Mouse (Mus musculus): ENCODE data around the gene Olfr553. TPM values are rescaled to one million over a fixed set of nuclear protein-coding genes. Genes with fewer than 3 reads are reported as not detected.
A peak's percentile ranks its signal among the peaks of the same experiment; 100 is the strongest.
"Not testable (repeated sequence)": the region's sequence is repeated elsewhere in the genome, so short reads cannot be mapped to it uniquely, and the experiment has no call there.

Gene Olfr553
- not detected in 2 replicates for polyA plus RNA-seq (2015; fragmentation: Nextera tagmentation; extraction: Ambion mirVana)

DNA sequence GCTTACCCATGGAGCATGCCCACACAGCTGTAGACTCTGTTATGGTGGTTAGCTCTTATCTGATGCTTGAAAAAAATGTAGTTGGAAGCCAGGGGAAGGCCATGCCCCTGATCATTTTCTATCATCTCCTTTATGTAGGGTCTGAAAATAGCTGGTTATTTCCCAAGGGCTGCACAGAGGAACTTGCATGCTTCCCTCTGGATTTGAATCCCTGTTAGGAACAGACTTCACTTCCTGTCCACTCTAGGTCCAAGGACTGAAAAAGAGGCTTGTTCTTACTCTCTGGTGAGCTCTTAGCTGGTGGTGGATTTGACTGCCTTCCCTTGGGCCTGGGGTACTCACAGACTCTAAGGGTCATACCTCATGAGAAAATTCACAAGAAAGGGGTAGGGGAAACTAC lies at the start of gene Olfr553:
TSS of gene Olfr553 (minus strand) at position 101 of the 400 bp plus-strand sequence.
- Histone ChIP-seq H3K27ac (ENCODE audit: low read length) (no peak within 1 kb of the TSS), H3K4me3 (ENCODE audit: low read length) (no peak within 1 kb of the TSS), H3K9ac (ENCODE audit: low read length) (no peak within 1 kb of the TSS), H3K36me3 (ENCODE audit: control insufficient read depth, insufficient read depth, low read length) (no peaks in the 10 kb centered on the region), H3K27me3 (ENCODE audit: control insufficient read depth, insufficient read depth, low read depth, low read length) (no peaks in the 10 kb centered on the region), H3K4me2 (ENCODE audit: low read depth, low read length) (no peak within 1 kb of the TSS), H3K4me1 (replicated peaks; ENCODE audit: control insufficient read depth, insufficient read depth, low read length) (no peaks in the 10 kb centered on the region), H3K9me3 (ENCODE audit: control insufficient read depth, low read length) (no peaks in the 10 kb centered on the region)
- ATAC-seq (ENCODE audit: low read depth), result no peak

DNA sequence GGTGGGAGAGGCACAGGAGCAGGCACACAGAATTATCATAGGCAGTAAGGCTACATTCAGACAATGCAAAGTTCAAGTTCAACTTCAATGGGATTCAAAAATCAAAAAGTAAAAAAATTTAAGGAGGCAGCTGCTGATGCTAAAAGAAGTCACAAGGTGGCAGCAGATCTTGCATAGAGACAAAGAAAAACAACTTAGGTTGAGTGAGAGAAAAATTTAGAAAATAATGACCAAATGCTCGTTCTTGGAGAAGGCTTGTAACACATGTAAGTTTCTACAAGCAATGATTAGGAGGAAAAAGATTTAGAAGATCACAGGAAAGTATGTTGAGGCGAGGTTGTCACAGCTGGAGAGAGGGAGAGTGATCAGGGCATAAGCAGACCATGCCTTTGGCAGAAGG lies 47.4 kb upstream of the Olfr553 start:
- Histone ChIP-seq H3K9ac (ENCODE audit: low read length) (no peak overlapping the region), H3K27me3 (ENCODE audit: control insufficient read depth, insufficient read depth, low read depth, low read length) (no peaks in the 10 kb centered on the region), H3K4me1 (replicated peaks; ENCODE audit: control insufficient read depth, insufficient read depth, low read length) (no peaks in the 10 kb centered on the region), H3K4me2 (ENCODE audit: low read depth, low read length) (no peak overlapping the region), H3K27ac (ENCODE audit: low read length) (no peak overlapping the region), H3K36me3 (ENCODE audit: control insufficient read depth, insufficient read depth, low read length) (no peaks in the 10 kb centered on the region), H3K9me3 (ENCODE audit: control insufficient read depth, low read length) (no peaks in the 10 kb centered on the region), H3K4me3 (ENCODE audit: low read length) (no peak overlapping the region)
- ATAC-seq (ENCODE audit: low read depth), result no peak
- 29% methylated on average over 2 of the region's 2 CpGs for WGBS

DNA sequence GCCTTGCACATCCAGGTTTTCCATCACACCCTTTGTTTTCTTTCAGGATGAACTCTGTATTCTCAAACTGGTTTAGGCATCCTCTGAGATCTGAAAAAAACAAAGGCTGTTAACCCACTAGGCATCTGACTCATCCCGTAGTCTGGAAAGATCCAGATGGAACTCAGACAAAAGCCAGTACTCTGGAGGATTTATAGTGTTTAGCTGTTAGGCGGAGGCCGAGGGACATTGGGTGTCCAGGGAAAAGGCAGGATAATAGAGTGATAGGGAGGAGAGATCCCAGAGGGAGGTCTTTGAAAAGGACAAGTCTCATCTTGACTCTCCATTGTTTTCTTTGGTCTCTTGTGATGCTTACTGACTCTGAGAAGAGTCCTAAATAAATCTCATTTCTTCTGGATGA lies 46.6 kb upstream of the Olfr553 start, which contains the start of gene Olfr556:
TSS of gene Olfr556 (plus strand) at position 301 of the 400 bp plus-strand sequence.
- Histone ChIP-seq H3K9me3 (ENCODE audit: control insufficient read depth, low read length) (no peaks in the 10 kb centered on the region), H3K36me3 (ENCODE audit: control insufficient read depth, insufficient read depth, low read length) (no peaks in the 10 kb centered on the region), H3K4me2 (ENCODE audit: low read depth, low read length) (no peak within 1 kb of the TSS), H3K4me3 (ENCODE audit: low read length) (no peak within 1 kb of the TSS), H3K9ac (ENCODE audit: low read length) (no peak within 1 kb of the TSS), H3K27ac (ENCODE audit: low read length) (no peak within 1 kb of the TSS), H3K27me3 (ENCODE audit: control insufficient read depth, insufficient read depth, low read depth, low read length) (no peaks in the 10 kb centered on the region), H3K4me1 (replicated peaks; ENCODE audit: control insufficient read depth, insufficient read depth, low read length) (no peaks in the 10 kb centered on the region)
- 65% methylated on average over 3 of the region's 3 CpGs for WGBS
- no peak for ATAC-seq (ENCODE audit: low read depth)

DNA sequence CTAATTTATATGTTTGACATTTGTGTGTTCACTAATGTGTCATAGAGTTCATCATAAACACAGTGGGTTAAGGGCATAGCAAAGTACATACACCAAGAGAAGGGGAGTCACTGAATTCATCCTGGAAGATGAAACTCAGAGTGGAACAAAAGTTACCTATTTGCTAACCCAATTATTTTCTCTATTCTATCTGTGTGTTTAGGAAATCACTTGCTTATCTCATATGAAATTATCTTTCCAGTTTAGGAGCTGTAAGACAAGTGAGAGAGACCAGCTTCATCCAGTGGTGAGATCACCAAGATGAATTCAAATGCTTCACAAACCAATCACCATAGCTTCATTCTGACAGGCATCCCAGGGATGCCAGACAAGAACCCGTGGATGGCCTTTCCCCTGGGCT lies 40.5 kb upstream of the Olfr553 start, which contains the start of gene Olfr555:
TSS of gene Olfr555 (plus strand) at position 301 of the 400 bp plus-strand sequence.
- no peaks in the 10 kb centered on the region for H3K9me3 ChIP-seq (ENCODE audit: control insufficient read depth, low read length)
- H3K4me1 ChIP-seq (replicated peaks; ENCODE audit: control insufficient read depth, insufficient read depth, low read length), result no peaks in the 10 kb centered on the region
- H3K4me2 ChIP-seq (ENCODE audit: low read depth, low read length), result no peak within 1 kb of the TSS
- no peaks in the 10 kb centered on the region for H3K27me3 ChIP-seq (ENCODE audit: control insufficient read depth, insufficient read depth, low read depth, low read length)
- H3K27ac ChIP-seq (ENCODE audit: low read length), result no peak within 1 kb of the TSS
- no peak for ATAC-seq (ENCODE audit: low read depth)
- no peak within 1 kb of the TSS for H3K9ac ChIP-seq (ENCODE audit: low read length)
- H3K36me3 ChIP-seq (ENCODE audit: control insufficient read depth, insufficient read depth, low read length), result no peaks in the 10 kb centered on the region
- no peak within 1 kb of the TSS for H3K4me3 ChIP-seq (ENCODE audit: low read length)
- WGBS, result 78% methylated on average over 1 of the region's 1 CpGs

DNA sequence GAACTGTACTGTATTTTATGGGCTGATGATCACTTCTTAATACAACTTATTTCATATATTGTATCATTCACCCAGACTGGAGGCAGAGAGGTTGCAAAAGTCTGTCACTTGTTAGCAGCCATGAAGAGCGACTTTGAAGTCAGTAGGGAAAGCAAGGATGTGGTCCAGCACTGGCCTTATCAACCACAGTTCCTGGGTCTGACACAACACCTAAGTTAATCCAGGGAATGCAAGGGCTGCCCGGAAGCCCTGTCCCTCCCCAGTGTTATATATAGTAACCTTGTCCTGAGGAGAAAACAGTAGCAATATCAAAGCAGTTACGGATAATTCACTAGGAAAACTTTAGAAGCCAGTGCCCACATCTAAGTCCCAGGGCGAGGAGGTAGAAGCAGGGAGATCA lies 26.9 kb upstream of the Olfr553 start:
- not testable (repeated sequence) for H3K4me1 ChIP-seq (replicated peaks; ENCODE audit: control insufficient read depth, insufficient read depth, low read length); H3K9me3 ChIP-seq (ENCODE audit: control insufficient read depth, low read length); H3K36me3 ChIP-seq (ENCODE audit: control insufficient read depth, insufficient read depth, low read length); H3K27me3 ChIP-seq (ENCODE audit: control insufficient read depth, insufficient read depth, low read depth, low read length); H3K4me2 ChIP-seq (ENCODE audit: low read depth, low read length); H3K27ac ChIP-seq (ENCODE audit: low read length); H3K4me3 ChIP-seq (ENCODE audit: low read length); ATAC-seq (ENCODE audit: low read depth); H3K9ac ChIP-seq (ENCODE audit: low read length)
- 70% methylated on average over 4 of the region's 4 CpGs for WGBS

DNA sequence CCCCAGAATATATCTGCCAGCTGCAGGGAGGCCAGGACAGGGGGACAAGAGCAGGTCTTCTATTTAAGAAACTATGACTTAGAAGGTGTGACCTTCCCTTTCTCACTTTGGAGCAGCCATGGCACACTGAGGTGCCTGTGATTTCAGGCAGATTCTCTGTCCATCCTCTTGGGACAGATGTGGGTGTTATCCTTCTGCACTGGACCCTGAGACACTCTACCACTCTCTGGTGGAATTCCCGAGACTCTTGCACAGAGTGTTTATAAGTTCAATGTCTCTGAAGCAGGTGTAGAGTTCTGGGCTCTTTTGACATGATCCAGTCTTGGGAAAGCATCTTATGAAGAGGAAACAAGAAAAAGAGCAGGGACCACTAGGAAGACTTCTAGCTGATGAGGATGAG lies 20.1 kb upstream of the Olfr553 start, which contains the start of gene Olfr554:
TSS of gene Olfr554 (plus strand) at position 301 of the 400 bp plus-strand sequence.
- ATAC-seq (ENCODE audit: low read depth), result no peak
- WGBS, result 48% methylated on average over 1 of the region's 1 CpGs

DNA sequence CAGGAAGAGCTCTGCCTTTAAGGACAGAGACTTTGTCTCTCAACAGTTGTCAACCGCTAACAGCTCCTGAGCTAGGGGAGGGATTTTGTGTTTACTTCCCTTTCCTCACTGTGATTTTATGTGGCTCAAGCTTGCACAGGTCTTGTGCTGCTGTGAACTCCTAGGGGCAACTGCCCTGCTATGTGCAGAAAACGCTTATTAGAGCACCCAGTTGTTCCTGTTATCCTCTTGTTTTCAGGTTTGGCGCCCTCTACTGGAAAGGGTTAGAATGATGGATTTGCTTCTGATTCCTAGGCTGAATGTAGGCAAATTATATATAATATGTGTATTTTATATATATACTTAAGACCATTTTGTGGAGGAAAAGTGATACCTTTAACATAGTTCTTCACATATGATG lies 18.6 kb upstream of the Olfr553 start:
- Histone ChIP-seq H3K4me1 (replicated peaks; ENCODE audit: control insufficient read depth, insufficient read depth, low read length) (no peaks in the 10 kb centered on the region), H3K27me3 (ENCODE audit: control insufficient read depth, insufficient read depth, low read depth, low read length) (no peaks in the 10 kb centered on the region), H3K4me3 (ENCODE audit: low read length) (no peak overlapping the region), H3K9ac (ENCODE audit: low read length) (no peak overlapping the region), H3K36me3 (ENCODE audit: control insufficient read depth, insufficient read depth, low read length) (no peaks in the 10 kb centered on the region), H3K4me2 (ENCODE audit: low read depth, low read length) (no peak overlapping the region), H3K9me3 (ENCODE audit: control insufficient read depth, low read length) (no peaks in the 10 kb centered on the region), H3K27ac (ENCODE audit: low read length) (no peak overlapping the region)
- ATAC-seq (ENCODE audit: low read depth), result no peak
- 37% methylated on average over 3 of the region's 3 CpGs for WGBS

More for the DNA sequence above, 20.1 kb upstream of the Olfr553 start, which contains the start of gene Olfr554:
- Histone ChIP-seq H3K27ac (ENCODE audit: low read length) (no peak within 1 kb of the TSS), H3K9me3 (ENCODE audit: control insufficient read depth, low read length) (no peaks in the 10 kb centered on the region), H3K4me2 (ENCODE audit: low read depth, low read length) (no peak within 1 kb of the TSS), H3K9ac (ENCODE audit: low read length) (no peak within 1 kb of the TSS), H3K36me3 (ENCODE audit: control insufficient read depth, insufficient read depth, low read length) (no peaks in the 10 kb centered on the region), H3K4me3 (ENCODE audit: low read length) (no peak within 1 kb of the TSS), H3K4me1 (replicated peaks; ENCODE audit: control insufficient read depth, insufficient read depth, low read length) (no peaks in the 10 kb centered on the region), H3K27me3 (ENCODE audit: control insufficient read depth, insufficient read depth, low read depth, low read length) (no peaks in the 10 kb centered on the region)

DNA sequence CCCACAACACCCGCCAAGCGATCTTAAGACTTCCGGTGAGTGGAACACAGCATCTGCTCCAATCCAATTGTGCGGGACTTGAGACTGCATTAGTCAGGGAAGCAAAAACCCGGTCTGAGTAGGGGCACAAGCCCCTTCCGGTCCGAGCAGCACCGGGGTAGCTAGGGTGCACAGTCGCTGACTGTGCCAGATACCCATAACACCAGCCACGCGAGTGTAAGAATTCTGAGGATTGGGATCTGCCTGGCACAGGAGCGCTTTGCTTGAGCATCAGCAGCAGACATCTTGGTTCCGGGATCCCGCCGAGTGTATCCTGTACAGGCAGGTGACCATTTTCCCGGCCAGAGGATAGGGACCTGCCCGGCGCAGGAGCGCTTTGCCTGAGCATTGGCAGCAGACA lies 2.4 kb upstream of the Olfr553 start:
- not testable (repeated sequence) for H3K27me3 ChIP-seq (ENCODE audit: control insufficient read depth, insufficient read depth, low read depth, low read length); H3K9me3 ChIP-seq (ENCODE audit: control insufficient read depth, low read length); H3K27ac ChIP-seq (ENCODE audit: low read length); ATAC-seq (ENCODE audit: low read depth); H3K4me1 ChIP-seq (replicated peaks; ENCODE audit: control insufficient read depth, insufficient read depth, low read length); H3K36me3 ChIP-seq (ENCODE audit: control insufficient read depth, insufficient read depth, low read length); H3K4me3 ChIP-seq (ENCODE audit: low read length); H3K9ac ChIP-seq (ENCODE audit: low read length); H3K4me2 ChIP-seq (ENCODE audit: low read depth, low read length)
- WGBS, result 83% methylated on average over 19 of the region's 19 CpGs

DNA sequence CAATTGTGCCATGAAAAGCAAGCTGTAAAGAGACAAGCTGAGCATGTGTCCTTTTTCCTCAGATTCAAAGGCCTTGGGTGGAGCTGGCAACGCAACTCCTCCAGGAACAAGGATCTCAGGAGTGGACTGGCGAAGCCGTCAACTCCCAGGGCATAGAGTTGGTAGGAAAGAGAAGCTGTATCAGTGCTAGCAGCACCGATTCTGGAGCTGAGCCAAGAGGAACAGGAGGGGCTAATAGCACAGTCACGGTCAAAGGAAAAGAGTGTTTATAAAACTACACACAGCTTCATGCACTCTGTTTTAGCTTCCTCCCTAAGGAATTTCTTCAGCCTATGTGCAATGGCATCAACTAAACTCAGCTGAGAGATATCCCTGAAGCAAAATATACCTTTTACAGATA lies 1.6 kb upstream of the Olfr553 start:
- peak; percentile 74 for ATAC-seq (ENCODE audit: low read depth)
- H3K27me3 ChIP-seq (ENCODE audit: control insufficient read depth, insufficient read depth, low read depth, low read length), result no peaks in the 10 kb centered on the region
- H3K4me1 ChIP-seq (replicated peaks; ENCODE audit: control insufficient read depth, insufficient read depth, low read length), result no peaks in the 10 kb centered on the region
- no peaks in the 10 kb centered on the region for H3K36me3 ChIP-seq (ENCODE audit: control insufficient read depth, insufficient read depth, low read length)
- no peaks in the 10 kb centered on the region for H3K9me3 ChIP-seq (ENCODE audit: control insufficient read depth, low read length)
- 33% methylated on average over 5 of the region's 5 CpGs for WGBS
- H3K9ac ChIP-seq (ENCODE audit: low read length), result no peak overlapping the region
- no peak overlapping the region for H3K27ac ChIP-seq (ENCODE audit: low read length)
- no peak overlapping the region for H3K4me2 ChIP-seq (ENCODE audit: low read depth, low read length)
- H3K4me3 ChIP-seq (ENCODE audit: low read length), result no peak overlapping the region
